In the genomic region with DNA sequence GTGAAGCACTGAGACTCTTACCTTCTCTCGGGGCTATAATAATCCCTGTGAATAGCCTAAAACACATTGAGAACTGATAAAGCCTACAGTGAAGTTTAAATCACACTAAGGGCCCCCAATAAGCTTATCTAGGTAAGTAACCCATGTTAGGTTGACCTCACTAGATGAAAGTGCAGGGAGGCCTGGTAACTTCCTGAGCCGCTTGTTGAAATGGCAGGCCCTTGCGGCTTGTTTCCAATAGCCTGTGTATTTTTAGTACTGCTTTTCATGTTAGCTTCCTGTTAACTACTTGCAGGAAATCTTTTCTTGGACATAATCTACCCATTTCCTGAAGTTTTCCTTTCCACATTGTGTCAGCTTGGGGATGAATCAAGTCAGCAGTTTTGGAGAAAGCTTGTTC, we compare ENCODE assay signal across 10 mouse cellular contexts.
DNase-seq lines count a peak whose midpoint lies in the region; ATAC-seq and TF ChIP-seq lines count a peak whose summit lies in the region.
"Had no signal": no experiment of that assay in that cellular context is flagged by ENCODE, and none has a peak within 500 bp of the region (broad histone marks: within the 10 kb centered on the region; RNA-seq: fewer than 3 reads in every experiment).

No protein-coding gene starts in this region.

- H3K4me1 ChIP-seq in lung, adult 2 months (ENCODE audit: control insufficient read depth, insufficient read depth, low read length), result peaks cover 14% of the 10 kb centered on the region
- H3K4me1 ChIP-seq in heart, embryonic 16.5 days (ENCODE audit: control insufficient read depth, insufficient read depth, low read length), result peaks cover 16% of the 10 kb centered on the region
- H3K4me1 ChIP-seq in liver, embryonic 15.5 days (replicated peaks), result peaks cover 10% of the 10 kb centered on the region
- H3K4me1 ChIP-seq in stomach, postnatal 0 days (replicated peaks; ENCODE audit: control insufficient read depth, insufficient read depth), result no peaks in the 10 kb centered on the region
- no peaks in the 10 kb centered on the region for H3K4me1 ChIP-seq in neural tube, embryonic 15.5 days

- no peak for TF ChIP-seq EP300 in stomach, postnatal 0 days (optimal IDR thresholded peaks at IDR 0.05)

- H3K27ac ChIP-seq in heart, embryonic 16.5 days (ENCODE audit: low read length), result peak overlapping the region; percentile 71
- peak overlapping the region; percentile 56 for H3K27ac ChIP-seq in liver, embryonic 15.5 days (replicated peaks)
- H3K27ac ChIP-seq in stomach, postnatal 0 days (replicated peaks), result peak overlapping the region; percentile 13; the same call in 1 of the 2 replicates
- H3K27ac ChIP-seq in neural tube, embryonic 15.5 days (replicated peaks), result no peak overlapping the region

- no peaks in the 10 kb centered on the region for H3K9me3 ChIP-seq in heart, embryonic 16.5 days (replicated peaks; ENCODE audit: control insufficient read depth, low read length)
- H3K9me3 ChIP-seq in liver, embryonic 15.5 days (replicated peaks), result no peaks in the 10 kb centered on the region
- no peaks in the 10 kb centered on the region for H3K9me3 ChIP-seq in stomach, postnatal 0 days (ENCODE audit: control insufficient read depth, low read length)
- H3K9me3 ChIP-seq in neural tube, embryonic 15.5 days (replicated peaks), result no peaks in the 10 kb centered on the region
- H3K9me3 ChIP-seq: G1E had no signal

- H3K36me3 ChIP-seq in heart, embryonic 16.5 days (ENCODE audit: control insufficient read depth, insufficient read depth), result no peaks in the 10 kb centered on the region
- H3K36me3 ChIP-seq in liver, embryonic 15.5 days (replicated peaks), result no peaks in the 10 kb centered on the region
- H3K36me3 ChIP-seq in stomach, postnatal 0 days (ENCODE audit: control insufficient read depth, insufficient read depth, low read length), result no peaks in the 10 kb centered on the region
- H3K36me3 ChIP-seq in neural tube, embryonic 15.5 days, result no peaks in the 10 kb centered on the region

- peak; percentile 17 to 25 for DNase-seq in lung, adult 18-20 months
- DNase-seq in lung, adult 2 months, result no peak
- no peak for DNase-seq in stomach, postnatal 0 days (ENCODE audit: low spot score)
- DNase-seq in embryo, embryonic 11 days, result no peak
- DNase-seq: thymus, postnatal 4 days had no signal

- H3K9ac ChIP-seq in heart, embryonic 16.5 days (ENCODE audit: low read length), result peak overlapping the region; percentile 12; the same call in 1 of the 2 replicates
- no peak overlapping the region for H3K9ac ChIP-seq in liver, embryonic 15.5 days
- no peak overlapping the region for H3K9ac ChIP-seq in stomach, postnatal 0 days (ENCODE audit: low read length)
- no peak overlapping the region for H3K9ac ChIP-seq in neural tube, embryonic 15.5 days (replicated peaks)

- no peak for TF ChIP-seq CTCF in lung, adult 2 months (IDR thresholded peaks at IDR 0.05; ENCODE audit: insufficient read depth, low read length)
- no peak for TF ChIP-seq CTCF in stomach, postnatal 0 days (IDR thresholded peaks at IDR 0.05; ENCODE audit: low read depth)

- WGBS in lung, adult 2 months, result 14% methylated on average over 3 of the region's 3 CpGs
- 16% methylated on average over 3 of the region's 3 CpGs for WGBS in heart, embryonic 16.5 days
- 10% methylated on average over 3 of the region's 3 CpGs for WGBS in liver, embryonic 15.5 days (ENCODE audit: insufficient replicate concordance)
- WGBS in stomach, postnatal 0 days, result 56% methylated on average over 3 of the region's 3 CpGs
- WGBS in neural tube, embryonic 15.5 days, result 86% methylated on average over 3 of the region's 3 CpGs

- ATAC-seq in heart, embryonic 16.5 days (replicated peaks; ENCODE audit: extremely low read depth, insufficient read depth, low FRiP score), result no peak
- peak; percentile 58; the same call in 1 of the 2 replicates for ATAC-seq in liver, embryonic 15.5 days (ENCODE audit: insufficient read depth)
- ATAC-seq in stomach, postnatal 0 days (ENCODE audit: low FRiP score, low TSS enrichment), result no peak
- no peak for ATAC-seq in erythroid progenitor cell, adult 5-6 weeks (replicated peaks; ENCODE audit: low FRiP score, poor library complexity, severe bottlenecking)
- no peak for ATAC-seq in neural tube, embryonic 15.5 days (ENCODE audit: low FRiP score)

- no peaks in the 10 kb centered on the region for H3K27me3 ChIP-seq in heart, embryonic 16.5 days (ENCODE audit: control insufficient read depth, insufficient read depth, low read length)
- no peaks in the 10 kb centered on the region for H3K27me3 ChIP-seq in liver, embryonic 15.5 days
- no peaks in the 10 kb centered on the region for H3K27me3 ChIP-seq in stomach, postnatal 0 days (ENCODE audit: control insufficient read depth, insufficient read depth, low read length)
- H3K27me3 ChIP-seq in neural tube, embryonic 15.5 days (replicated peaks), result no peaks in the 10 kb centered on the region

- no peak overlapping the region for H3K4me3 ChIP-seq in lung, adult 2 months (replicated peaks; ENCODE audit: extremely low read depth, low read depth, low read length)
- H3K4me3 ChIP-seq in heart, embryonic 16.5 days (ENCODE audit: low read length), result no peak overlapping the region
- H3K4me3 ChIP-seq in liver, embryonic 15.5 days (replicated peaks), result no peak overlapping the region
- no peak overlapping the region for H3K4me3 ChIP-seq in stomach, postnatal 0 days (ENCODE audit: low read depth, low read length)
- no peak overlapping the region for H3K4me3 ChIP-seq in neural tube, embryonic 15.5 days (replicated peaks)

- H3K4me2 ChIP-seq in heart, embryonic 16.5 days (ENCODE audit: low read depth, low read length), result peak overlapping the region; percentile 20; the same call in 1 of the 2 replicates
- H3K4me2 ChIP-seq in liver, embryonic 15.5 days, result peak overlapping the region; percentile 27
- H3K4me2 ChIP-seq in stomach, postnatal 0 days (replicated peaks; ENCODE audit: low read depth), result no peak overlapping the region
- no peak overlapping the region for H3K4me2 ChIP-seq in neural tube, embryonic 15.5 days

- TF ChIP-seq POLR2A in lung, adult 2 months (IDR thresholded peaks at IDR 0.05; ENCODE audit: borderline replicate concordance, extremely low read depth, low read depth, low read length), result no peak

Comparison
In these comparisons a context has a peak if more than half of its experiments do, and no peak if none do; other contexts are left out.
1. DNase-seq: peak in lung, adult 18-20 months (2 of 2); none in lung, adult 2 months (single experiment), stomach, postnatal 0 days (single experiment) and embryo, embryonic 11 days (single experiment).
2. H3K4me2 ChIP-seq: peak in heart, embryonic 16.5 days (single experiment) and liver, embryonic 15.5 days (single experiment); none in stomach, postnatal 0 days (single experiment) and neural tube, embryonic 15.5 days (single experiment).